Mouse (Mus musculus): ENCODE data around the gene Ccdc90b.

GRCm38 (mm10) chr7:92558744-92559143 is 2.2 kb upstream of the Ccdc90b start:
- TF ChIP-seq POLR2A (IDR thresholded peaks at IDR 0.05; ENCODE audit: borderline replicate concordance, extremely low read depth, insufficient read depth, insufficient read length, poor library complexity, severe bottlenecking): no peak
- no peak for TF ChIP-seq CTCF (IDR thresholded peaks at IDR 0.05; ENCODE audit: borderline replicate concordance, extremely low read depth, insufficient read depth, insufficient read length)

Measured in brain, embryonic 14.5 days (tissue).